Mouse (Mus musculus) fibroblast of lung, adult 2 months (primary cell): ENCODE measurements at regions not wholly inside any gene's neighbourhood (a gene's known extent, or its start where the extent isn't known, plus 50 kb on each side); places are given as distances from the start of the nearest gene placed in this dataset.

Source experiments
- DNase-seq: peaks from one replicate; pipeline ENCODE4 v3.0.0-alpha.2; 2011; ENCODE audit warnings: low read depth

GRCm38 (mm10) chr8:80262911-80263310 lies 205.1 kb upstream of the Hhip start:
- no peak for DNase-seq

- no peak for DNase-seq
Measured at GRCm38 (mm10) chr8:80253541-80253940, 195.7 kb upstream of the Hhip start.

- DNase-seq = no peak
Measured at GRCm38 (mm10) chr8:80251595-80251994, 193.8 kb upstream of the Hhip start.

DNA sequence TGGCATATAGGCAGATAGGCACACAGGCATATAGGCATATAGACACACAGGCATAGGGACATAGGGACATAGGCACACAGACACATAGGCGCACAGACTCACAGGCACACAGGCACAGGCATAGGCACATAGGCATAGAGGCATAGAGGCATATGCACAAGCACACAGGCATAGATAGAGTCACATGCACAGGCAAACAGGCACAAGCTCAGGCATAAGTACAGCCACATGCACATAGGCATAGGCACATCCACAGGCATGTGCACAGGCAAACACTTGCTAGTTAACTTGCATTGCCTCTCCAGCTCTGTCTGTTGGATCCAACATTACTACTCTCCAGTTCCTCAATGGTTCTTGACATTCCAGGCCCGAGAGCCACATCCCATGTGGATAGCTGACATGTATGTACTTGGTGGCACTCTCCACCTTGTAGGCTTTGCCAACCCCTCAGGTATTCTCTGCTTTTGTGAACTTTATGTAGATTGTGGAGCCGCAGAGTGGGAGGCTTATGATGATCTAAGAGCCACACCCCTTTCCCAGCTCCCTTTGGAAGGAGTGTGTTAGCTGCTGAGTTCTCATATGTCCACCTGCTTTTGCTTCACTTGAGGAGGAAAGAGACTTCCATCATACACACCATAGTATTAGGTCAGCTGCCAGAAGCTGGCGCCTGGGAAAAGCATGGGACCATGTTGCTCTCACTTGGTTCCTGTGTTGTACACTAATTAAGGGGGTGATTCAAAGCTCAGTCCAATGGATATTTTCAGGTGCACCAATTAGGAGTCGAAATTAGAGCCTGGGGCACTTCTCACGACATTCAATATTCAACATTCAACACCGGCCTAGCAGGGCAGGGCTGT lies 192.7 kb upstream of the Hhip start:
- DNase-seq = no peak

DNA sequence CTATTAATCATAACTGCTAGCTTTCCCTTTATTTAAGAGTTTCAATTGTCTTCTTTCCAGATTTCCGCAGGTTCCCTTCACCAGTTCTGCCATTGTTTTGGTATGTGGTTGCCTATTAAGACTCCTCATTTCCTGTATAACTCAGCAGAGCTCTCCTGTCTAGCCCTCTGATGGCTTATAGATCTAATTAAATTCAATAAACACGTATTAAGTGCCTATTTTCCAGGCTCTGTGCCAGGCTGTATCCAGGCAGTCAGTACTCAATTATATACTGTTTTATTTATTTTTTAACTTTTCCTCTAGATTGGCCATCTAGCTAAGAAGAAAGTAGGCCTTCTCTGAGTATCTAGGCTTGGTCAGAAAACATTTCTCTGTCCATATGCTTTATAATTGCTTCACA lies 192.0 kb upstream of the Hhip start:
- no peak for DNase-seq

DNA sequence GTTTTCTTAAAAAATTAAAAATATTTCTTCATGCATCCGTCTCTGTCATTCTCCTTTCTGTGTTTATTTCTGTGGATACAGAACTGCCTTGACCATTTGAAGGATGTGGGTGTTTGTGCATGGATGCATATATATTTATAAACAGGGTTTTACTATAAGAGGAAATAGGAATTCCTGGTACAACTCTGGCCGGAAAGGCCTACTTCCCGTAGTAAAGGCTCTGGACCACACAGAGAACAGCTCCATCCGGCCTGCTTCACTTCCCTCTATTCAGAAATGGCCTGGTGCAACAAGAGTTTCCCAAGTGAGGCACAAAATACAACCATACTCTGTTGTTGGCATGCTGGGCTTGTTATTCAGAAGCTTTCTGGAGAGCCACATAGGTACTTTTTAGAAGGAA lies 182.1 kb upstream of the Hhip start:
- DNase-seq = no peak

DNA sequence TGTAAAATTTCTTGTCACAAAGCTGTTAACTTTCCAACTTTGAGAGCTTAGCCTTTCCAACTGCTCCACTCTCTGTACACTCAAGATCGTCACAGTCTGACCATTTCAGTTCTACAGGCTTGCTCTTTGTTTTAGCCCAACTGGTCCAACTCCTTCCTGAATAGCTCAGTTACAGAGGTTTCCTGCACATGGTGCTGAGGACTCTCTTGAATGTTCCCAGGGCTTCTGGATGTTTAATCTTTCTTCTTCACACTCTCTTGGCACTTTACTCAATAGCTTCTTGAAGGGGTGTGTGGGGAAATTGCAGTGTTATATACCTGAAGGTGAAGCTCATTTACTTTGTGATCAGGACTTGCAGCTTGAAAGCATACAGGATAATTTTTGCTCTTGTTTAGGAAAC lies 152.6 kb upstream of the Hhip start:
- DNase-seq = no peak

GRCm38 (mm10) chr8:80204678-80205654 lies 147.2 kb upstream of the Hhip start:
- DNase-seq = no peak

GRCm38 (mm10) chr8:80203769-80204677 lies 146.2 kb upstream of the Hhip start:
- DNase-seq = no peak

DNA sequence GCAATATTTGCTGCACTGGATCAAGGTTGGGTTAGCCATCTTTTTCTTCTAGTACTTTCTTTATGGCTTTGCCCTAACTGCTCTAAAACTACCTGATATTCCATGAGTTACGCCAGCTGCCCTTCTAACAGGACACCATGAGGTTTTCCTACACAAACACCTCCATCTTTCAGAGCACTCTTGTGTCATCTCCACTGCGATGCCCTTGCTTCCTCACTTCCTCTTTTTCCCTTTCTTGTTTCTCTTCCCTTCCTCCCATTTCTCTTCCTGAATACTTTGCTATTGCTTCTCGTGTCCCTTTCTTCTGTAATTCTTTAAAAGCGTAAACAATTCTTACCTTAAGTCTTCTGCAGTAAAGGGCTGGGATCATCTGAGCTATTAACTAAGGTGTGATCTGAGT lies 139.9 kb upstream of the Hhip start:
- DNase-seq = no peak

DNA sequence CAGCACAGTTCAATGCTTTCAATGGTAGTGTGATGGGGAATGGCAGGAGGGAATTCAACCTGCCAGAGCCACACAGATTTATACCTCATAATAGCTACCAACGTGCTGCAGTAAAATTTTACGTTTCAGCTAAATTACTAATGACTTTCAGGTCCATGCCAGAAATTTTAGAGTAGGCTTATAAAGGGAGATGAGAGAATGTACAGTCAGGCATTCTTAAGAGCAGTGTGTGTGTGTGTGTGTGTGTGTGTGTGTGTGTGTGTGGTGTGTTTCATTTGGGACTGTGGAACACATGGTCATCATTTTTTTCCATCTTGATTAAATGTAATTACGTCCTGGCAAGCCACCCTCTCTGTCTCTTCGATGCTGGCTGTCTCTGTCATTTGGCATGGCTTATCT lies 132.7 kb upstream of the Hhip start:
- no peak for DNase-seq

DNA sequence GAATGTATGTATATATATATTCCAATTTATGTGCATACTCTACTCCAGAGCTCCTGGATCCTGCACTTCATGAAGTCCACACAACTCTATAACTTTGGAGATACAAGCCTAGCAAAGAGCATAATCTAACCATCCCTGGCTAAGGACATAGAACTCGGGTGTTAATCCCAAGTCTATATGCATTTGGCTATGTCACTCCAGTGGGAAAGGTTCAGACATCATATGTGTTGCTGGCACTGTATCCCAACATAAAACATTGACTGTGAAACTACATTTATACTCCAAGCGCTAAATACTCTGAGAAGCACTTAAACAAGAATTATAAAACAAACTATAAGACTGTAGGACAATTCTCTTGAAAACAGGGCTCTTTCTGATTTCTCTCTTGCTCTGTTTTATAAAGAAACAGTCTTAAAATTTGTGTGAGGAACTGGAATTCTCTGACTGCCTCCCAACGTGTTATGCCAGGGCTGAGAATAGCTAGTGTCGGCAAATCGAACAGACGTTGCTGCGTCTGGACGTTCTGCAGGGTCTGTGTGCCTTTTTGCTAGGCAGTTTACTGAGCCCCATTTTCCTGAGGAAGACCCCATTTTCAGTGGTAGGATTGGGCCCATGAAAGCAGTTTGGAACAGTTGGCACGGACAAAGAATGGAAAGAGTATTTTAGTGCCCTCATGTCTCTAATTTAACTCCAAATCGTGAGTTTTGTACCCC lies 132.1 kb upstream of the Hhip start:
- DNase-seq = no peak

GRCm38 (mm10) chr8:80185286-80185685 lies 127.5 kb upstream of the Hhip start:
- DNase-seq = no peak

DNA sequence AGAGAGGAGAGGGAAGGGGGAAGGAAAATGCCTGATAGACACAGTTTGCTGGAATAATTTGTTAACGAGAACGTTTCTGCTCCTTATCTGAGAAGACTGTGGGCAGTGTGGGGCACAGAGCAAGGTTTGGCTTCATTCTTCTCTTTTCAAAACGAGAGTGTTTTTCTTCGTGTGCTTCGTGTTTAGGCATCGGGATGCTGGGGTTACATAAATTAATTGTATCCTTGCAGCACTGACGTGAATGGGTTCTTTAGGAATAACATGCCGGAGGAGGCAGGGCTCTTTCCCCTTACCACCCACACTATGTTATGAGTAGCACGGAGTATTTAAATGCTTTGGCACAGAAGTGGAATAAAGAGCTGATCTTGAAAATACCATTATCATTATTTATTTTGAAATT lies 110.9 kb upstream of the Hhip start:
- DNase-seq = no peak

DNA sequence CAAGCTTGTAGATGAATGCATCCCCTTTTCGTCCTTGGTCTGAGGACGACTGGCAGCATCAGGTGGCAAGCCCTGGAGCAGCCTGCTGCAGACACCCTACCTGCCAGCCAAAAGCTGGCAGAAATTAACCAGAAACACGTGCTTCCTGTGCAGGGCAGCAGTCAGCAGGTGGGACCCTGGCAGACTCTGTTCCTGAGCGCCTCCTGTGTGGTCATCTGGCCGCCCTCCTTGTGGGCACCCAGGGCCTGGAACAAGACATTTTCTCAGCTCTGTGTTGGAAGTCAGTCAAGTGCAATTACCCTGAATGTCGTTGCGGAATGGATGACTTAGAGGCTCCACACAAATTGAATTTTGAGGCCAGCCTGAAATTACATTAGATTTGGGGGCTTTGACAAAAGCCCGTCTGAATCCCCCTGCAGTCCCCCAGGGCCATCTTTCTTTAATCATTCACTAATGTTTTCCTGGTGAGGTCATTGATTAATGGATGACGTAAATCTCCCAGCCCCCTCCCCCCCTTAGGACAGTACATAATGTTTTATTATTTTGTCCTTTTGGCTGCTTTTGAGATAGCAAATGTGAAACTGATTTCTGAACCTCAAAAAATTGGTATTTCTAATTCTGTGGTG lies 91.8 kb upstream of the Hhip start:
- DNase-seq = no peak

- no peak for DNase-seq
Measured at GRCm38 (mm10) chr8:80147929-80148328, 90.1 kb upstream of the Hhip start.

DNA sequence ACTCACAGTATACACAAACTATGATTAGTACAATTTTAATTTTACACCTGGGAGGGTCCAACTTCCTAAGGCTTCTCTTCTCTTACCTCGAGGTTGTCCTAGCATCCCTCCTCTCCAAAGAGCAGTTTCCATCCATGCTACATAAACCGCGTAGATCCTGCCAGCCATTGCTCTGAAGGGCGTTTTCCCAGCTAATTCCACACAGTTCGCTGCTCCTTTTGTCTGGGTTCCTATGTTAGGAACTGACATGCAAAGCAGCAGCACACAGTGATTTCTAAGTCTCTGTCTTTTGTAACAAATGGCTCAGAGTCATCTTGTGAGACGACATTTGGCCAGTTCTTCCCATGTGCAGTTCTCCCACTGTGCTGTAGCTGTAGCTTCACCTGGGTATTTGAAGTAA lies 80.7 kb upstream of the Hhip start:
- DNase-seq = no peak

DNA sequence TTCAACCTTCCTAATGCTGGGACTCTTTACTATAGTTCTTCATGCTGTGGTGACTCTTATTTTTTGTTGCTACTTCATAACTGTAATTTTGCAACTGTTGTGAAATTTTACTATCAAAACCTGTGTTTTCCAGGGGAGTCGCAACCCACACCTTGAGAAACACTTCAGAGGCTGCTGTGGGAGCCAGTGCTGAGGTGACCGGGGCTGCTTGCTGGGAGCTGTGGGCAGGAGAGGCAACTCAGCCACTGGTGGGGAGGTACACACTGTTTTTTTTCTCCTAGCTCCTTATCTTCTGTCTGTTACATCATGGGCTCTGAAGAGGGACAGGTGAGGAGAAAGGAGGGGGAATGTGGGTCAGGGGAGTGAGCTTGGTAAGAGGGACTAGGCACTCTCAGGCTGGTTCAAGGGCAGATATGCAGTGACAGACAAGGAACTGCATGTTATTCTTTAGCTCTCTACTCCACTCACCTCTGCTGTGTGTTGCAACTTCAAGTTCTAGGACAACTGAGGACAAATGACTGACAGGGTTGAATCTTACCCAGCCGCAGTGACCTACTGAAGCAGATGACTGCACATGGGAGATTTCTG lies 62.7 kb upstream of the Hhip start:
- no peak for DNase-seq

GRCm38 (mm10) chr8:80117328-80117727 lies 59.5 kb upstream of the Hhip start:
- no peak for DNase-seq
